Mouse (Mus musculus): ENCODE measurements around the gene Usp10. TPM values are rescaled to one million over a fixed set of nuclear protein-coding genes. Genes with fewer than 3 reads are reported as not detected.

The Usp10 gene
- polyA plus RNA-seq, 1 experiment from 2014 or later: 130 TPM

DNA sequence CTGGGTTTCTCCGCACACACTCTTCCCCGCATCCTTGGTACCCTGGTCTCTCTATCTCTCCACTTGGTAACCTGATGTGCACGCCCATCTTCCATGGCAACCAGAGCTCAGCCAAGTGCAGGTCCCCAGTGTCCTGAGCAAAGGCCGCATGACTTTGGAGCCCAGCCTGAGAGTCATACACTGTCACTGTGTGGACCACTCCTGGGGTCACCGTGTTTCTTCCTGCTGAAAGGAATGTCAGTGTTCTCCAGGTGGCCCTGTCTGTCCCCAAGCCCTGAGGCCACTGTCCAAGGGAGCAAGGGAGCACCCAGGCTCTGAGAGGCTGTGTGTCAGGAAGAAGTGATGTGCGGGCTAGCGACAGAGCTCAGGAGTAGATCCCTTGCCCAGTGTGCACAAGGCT, 26.9 kb upstream of the Usp10 start:
- no peak for DNase-seq (ENCODE audit: low spot score)
- Histone ChIP-seq H3K4me2 (replicated peaks; ENCODE audit: low read depth, low read length) (no peak overlapping the region), H3K36me3 (ENCODE audit: control insufficient read depth, insufficient read depth, low read length) (no peaks in the 10 kb centered on the region), H3K27ac (ENCODE audit: low read depth, low read length) (no peak overlapping the region), H3K27me3 (ENCODE audit: control insufficient read depth, insufficient read depth, low read length) (no peaks in the 10 kb centered on the region), H3K9ac (ENCODE audit: low read depth, low read length) (no peak overlapping the region), H3K4me3 (ENCODE audit: low read depth, low read length) (no peak overlapping the region), H3K9me3 (ENCODE audit: control insufficient read depth, low read length) (no peaks in the 10 kb centered on the region), H3K4me1 (replicated peaks; ENCODE audit: control insufficient read depth, insufficient read depth, low read length) (no peaks in the 10 kb centered on the region)
- 90% methylated on average over 7 of the region's 7 CpGs for WGBS
- no peak for ATAC-seq (ENCODE audit: low FRiP score)

- no peaks in the 10 kb centered on the region for H3K27me3 ChIP-seq (ENCODE audit: control insufficient read depth, insufficient read depth, low read length)
- no peak overlapping the region for H3K27ac ChIP-seq (ENCODE audit: low read depth, low read length)
- H3K4me2 ChIP-seq (replicated peaks; ENCODE audit: low read depth, low read length): no peak overlapping the region
- WGBS: 33% methylated on average over 3 of the region's 3 CpGs
- H3K4me3 ChIP-seq (ENCODE audit: low read depth, low read length): no peak overlapping the region
- no peak for DNase-seq (ENCODE audit: low spot score)
- H3K9me3 ChIP-seq (ENCODE audit: control insufficient read depth, low read length): no peaks in the 10 kb centered on the region
- no peak overlapping the region for H3K9ac ChIP-seq (ENCODE audit: low read depth, low read length)
- H3K36me3 ChIP-seq (ENCODE audit: control insufficient read depth, insufficient read depth, low read length): no peaks in the 10 kb centered on the region
- no peaks in the 10 kb centered on the region for H3K4me1 ChIP-seq (replicated peaks; ENCODE audit: control insufficient read depth, insufficient read depth, low read length)
- no peak for ATAC-seq (ENCODE audit: low FRiP score)
Measured at GRCm38 (mm10) chr8:119885612-119886011, 24.5 kb upstream of the Usp10 start.

GRCm38 (mm10) chr8:119887130-119887529, 23.0 kb upstream of the Usp10 start:
- ATAC-seq (ENCODE audit: low FRiP score): no peak
- WGBS: 92% methylated on average over 3 of the region's 3 CpGs

GRCm38 (mm10) chr8:119888012-119888411, 22.1 kb upstream of the Usp10 start:
- Histone ChIP-seq H3K4me2 (replicated peaks; ENCODE audit: low read depth, low read length) (no peak overlapping the region), H3K4me3 (ENCODE audit: low read depth, low read length) (no peak overlapping the region), H3K4me1 (replicated peaks; ENCODE audit: control insufficient read depth, insufficient read depth, low read length) (no peaks in the 10 kb centered on the region), H3K27ac (ENCODE audit: low read depth, low read length) (no peak overlapping the region), H3K9ac (ENCODE audit: low read depth, low read length) (no peak overlapping the region), H3K9me3 (ENCODE audit: control insufficient read depth, low read length) (no peaks in the 10 kb centered on the region), H3K27me3 (ENCODE audit: control insufficient read depth, insufficient read depth, low read length) (no peaks in the 10 kb centered on the region), H3K36me3 (ENCODE audit: control insufficient read depth, insufficient read depth, low read length) (no peaks in the 10 kb centered on the region)
- 63% methylated on average over 4 of the region's 4 CpGs for WGBS
- DNase-seq (ENCODE audit: low spot score) (peak; percentile 31), ATAC-seq (ENCODE audit: low FRiP score) (peak; percentile 53; the same call in 1 of the 2 replicates)

More at GRCm38 (mm10) chr8:119887130-119887529, 23.0 kb upstream of the Usp10 start:
- peak; percentile 61 for DNase-seq (ENCODE audit: low spot score)
- Histone ChIP-seq H3K4me3 (ENCODE audit: low read depth, low read length) (no peak overlapping the region), H3K27me3 (ENCODE audit: control insufficient read depth, insufficient read depth, low read length) (no peaks in the 10 kb centered on the region), H3K4me1 (replicated peaks; ENCODE audit: control insufficient read depth, insufficient read depth, low read length) (no peaks in the 10 kb centered on the region), H3K9me3 (ENCODE audit: control insufficient read depth, low read length) (no peaks in the 10 kb centered on the region), H3K36me3 (ENCODE audit: control insufficient read depth, insufficient read depth, low read length) (no peaks in the 10 kb centered on the region), H3K27ac (ENCODE audit: low read depth, low read length) (no peak overlapping the region), H3K9ac (ENCODE audit: low read depth, low read length) (no peak overlapping the region), H3K4me2 (replicated peaks; ENCODE audit: low read depth, low read length) (no peak overlapping the region)

GRCm38 (mm10) chr8:119897069-119897468, 13.1 kb upstream of the Usp10 start:
- no peak overlapping the region for H3K9ac ChIP-seq (ENCODE audit: low read depth, low read length)
- no peak overlapping the region for H3K27ac ChIP-seq (ENCODE audit: low read depth, low read length)
- peaks cover 15% of the 10 kb centered on the region for H3K27me3 ChIP-seq (ENCODE audit: control insufficient read depth, insufficient read depth, low read length)
- H3K4me2 ChIP-seq (replicated peaks; ENCODE audit: low read depth, low read length): no peak overlapping the region
- 68% methylated on average over 4 of the region's 4 CpGs for WGBS
- H3K36me3 ChIP-seq (ENCODE audit: control insufficient read depth, insufficient read depth, low read length): no peaks in the 10 kb centered on the region
- DNase-seq (ENCODE audit: low spot score) (no peak), ATAC-seq (ENCODE audit: low FRiP score) (no peak)
- no peaks in the 10 kb centered on the region for H3K9me3 ChIP-seq (ENCODE audit: control insufficient read depth, low read length)
- H3K4me3 ChIP-seq (ENCODE audit: low read depth, low read length): no peak overlapping the region
- H3K4me1 ChIP-seq (replicated peaks; ENCODE audit: control insufficient read depth, insufficient read depth, low read length): no peaks in the 10 kb centered on the region

DNA sequence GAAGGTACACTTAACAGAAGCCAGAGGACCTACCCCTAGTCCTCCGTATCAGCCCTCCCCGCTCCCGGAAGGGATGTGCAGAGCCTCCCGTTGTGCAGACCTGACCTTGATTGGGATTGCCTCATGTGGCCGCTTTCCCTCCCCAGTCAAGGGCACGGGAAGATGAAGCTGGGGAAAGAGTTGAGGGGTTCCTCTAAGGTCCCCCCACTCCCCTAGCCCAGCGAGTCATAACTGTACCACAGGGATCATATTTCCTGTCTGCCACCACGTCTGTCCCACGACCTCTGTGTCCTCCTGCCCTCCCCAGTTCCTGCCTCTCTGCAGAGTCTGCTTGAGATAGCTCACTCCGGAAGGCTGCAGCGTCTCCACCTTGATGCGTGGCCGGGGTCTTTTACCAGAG, 12.2 kb upstream of the Usp10 start:
- Histone ChIP-seq H3K4me1 (replicated peaks; ENCODE audit: control insufficient read depth, insufficient read depth, low read length) (no peaks in the 10 kb centered on the region), H3K4me2 (replicated peaks; ENCODE audit: low read depth, low read length) (no peak overlapping the region), H3K27ac (ENCODE audit: low read depth, low read length) (no peak overlapping the region), H3K4me3 (ENCODE audit: low read depth, low read length) (no peak overlapping the region), H3K9ac (ENCODE audit: low read depth, low read length) (no peak overlapping the region), H3K27me3 (ENCODE audit: control insufficient read depth, insufficient read depth, low read length) (peaks cover 15% of the 10 kb centered on the region), H3K9me3 (ENCODE audit: control insufficient read depth, low read length) (no peaks in the 10 kb centered on the region), H3K36me3 (ENCODE audit: control insufficient read depth, insufficient read depth, low read length) (no peaks in the 10 kb centered on the region)
- 31% methylated on average over 13 of the region's 13 CpGs for WGBS
- no peak for DNase-seq (ENCODE audit: low spot score)
- no peak for ATAC-seq (ENCODE audit: low FRiP score)

- DNase-seq (ENCODE audit: low spot score): no peak
- H3K4me1 ChIP-seq (replicated peaks; ENCODE audit: control insufficient read depth, insufficient read depth, low read length): no peaks in the 10 kb centered on the region
- H3K4me3 ChIP-seq (ENCODE audit: low read depth, low read length): no peak overlapping the region
- H3K4me2 ChIP-seq (replicated peaks; ENCODE audit: low read depth, low read length): no peak overlapping the region
- ATAC-seq (ENCODE audit: low FRiP score): no peak
- 84% methylated on average over 3 of the region's 3 CpGs for WGBS
- peaks cover 15% of the 10 kb centered on the region for H3K27me3 ChIP-seq (ENCODE audit: control insufficient read depth, insufficient read depth, low read length)
- no peak overlapping the region for H3K27ac ChIP-seq (ENCODE audit: low read depth, low read length)
- no peak overlapping the region for H3K9ac ChIP-seq (ENCODE audit: low read depth, low read length)
- H3K36me3 ChIP-seq (ENCODE audit: control insufficient read depth, insufficient read depth, low read length): no peaks in the 10 kb centered on the region
- no peaks in the 10 kb centered on the region for H3K9me3 ChIP-seq (ENCODE audit: control insufficient read depth, low read length)
Measured at GRCm38 (mm10) chr8:119901349-119901748, 8.8 kb upstream of the Usp10 start.

GRCm38 (mm10) chr8:119901952-119902351, 8.2 kb upstream of the Usp10 start:
- no peaks in the 10 kb centered on the region for H3K9me3 ChIP-seq (ENCODE audit: control insufficient read depth, low read length)
- no peak overlapping the region for H3K9ac ChIP-seq (ENCODE audit: low read depth, low read length)
- no peak overlapping the region for H3K4me2 ChIP-seq (replicated peaks; ENCODE audit: low read depth, low read length)
- no peak overlapping the region for H3K27ac ChIP-seq (ENCODE audit: low read depth, low read length)
- WGBS: 73% methylated on average over 8 of the region's 8 CpGs
- no peak overlapping the region for H3K4me3 ChIP-seq (ENCODE audit: low read depth, low read length)
- H3K36me3 ChIP-seq (ENCODE audit: control insufficient read depth, insufficient read depth, low read length): no peaks in the 10 kb centered on the region
- ATAC-seq (ENCODE audit: low FRiP score): no peak
- peaks cover 14% of the 10 kb centered on the region for H3K27me3 ChIP-seq (ENCODE audit: control insufficient read depth, insufficient read depth, low read length)
- no peaks in the 10 kb centered on the region for H3K4me1 ChIP-seq (replicated peaks; ENCODE audit: control insufficient read depth, insufficient read depth, low read length)
- DNase-seq (ENCODE audit: low spot score): no peak

DNA sequence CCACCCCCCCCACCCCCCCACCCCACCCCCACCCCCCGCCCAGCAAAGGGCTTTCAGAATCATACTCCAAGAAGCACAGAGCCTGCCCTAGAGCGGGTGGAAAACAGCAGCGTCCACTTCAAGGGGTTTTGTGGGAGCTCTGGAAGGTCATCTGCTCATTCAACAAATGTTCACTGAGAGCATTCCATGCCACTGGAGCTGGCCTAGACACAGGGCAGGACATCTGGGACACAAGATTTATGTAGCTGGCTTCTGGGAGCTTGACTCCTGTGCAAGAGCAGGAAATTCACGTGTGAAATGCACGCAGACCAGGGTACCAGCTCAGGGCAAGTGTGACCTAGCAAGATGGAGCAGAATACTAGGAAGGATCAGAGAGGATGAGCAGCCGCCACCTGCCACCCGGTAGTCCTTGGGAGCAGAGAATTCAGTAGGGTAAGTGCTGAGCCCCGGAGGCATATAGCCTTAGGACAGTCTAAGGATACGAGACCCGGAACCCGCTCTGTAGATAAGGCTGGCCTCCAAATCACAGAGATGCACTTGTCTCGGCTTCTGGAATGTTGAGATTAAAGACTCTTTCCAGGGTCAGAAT, 5.7 kb upstream of the Usp10 start:
- DNase-seq (ENCODE audit: low spot score) (no peak), ATAC-seq (ENCODE audit: low FRiP score) (no peak)
- Histone ChIP-seq H3K9ac (ENCODE audit: low read depth, low read length) (no peak overlapping the region), H3K9me3 (ENCODE audit: control insufficient read depth, low read length) (no peaks in the 10 kb centered on the region), H3K27me3 (ENCODE audit: control insufficient read depth, insufficient read depth, low read length) (no peaks in the 10 kb centered on the region), H3K36me3 (ENCODE audit: control insufficient read depth, insufficient read depth, low read length) (no peaks in the 10 kb centered on the region), H3K4me1 (replicated peaks; ENCODE audit: control insufficient read depth, insufficient read depth, low read length) (no peaks in the 10 kb centered on the region), H3K4me3 (ENCODE audit: low read depth, low read length) (no peak overlapping the region), H3K27ac (ENCODE audit: low read depth, low read length) (no peak overlapping the region), H3K4me2 (replicated peaks; ENCODE audit: low read depth, low read length) (no peak overlapping the region)
- WGBS: 60% methylated on average over 12 of the region's 12 CpGs

All from hindbrain, embryonic 11.5 days (tissue).